Mouse (Mus musculus) lung, postnatal 14 days (tissue): Measurements from ENCODE around the gene Lhfpl4.

Source experiments
- DNase-seq: peaks from one replicate; pipeline ENCODE4 v3.0.0; 2021

The Lhfpl4 gene

GRCm38 (mm10) chr6:113168316-113168975 lies 26.7 kb downstream of the Lhfpl4 start:
- DNase-seq = no peak

GRCm38 (mm10) chr6:113166661-113167251 lies 28.4 kb downstream of the Lhfpl4 start:
- peak; percentile 83 for DNase-seq

- no peak for DNase-seq
These were observed 31.7 kb downstream of the Lhfpl4 start for GRCm38 (mm10) chr6:113163513-113163912.

- DNase-seq = no peak
These were observed 33.2 kb downstream of the Lhfpl4 start for GRCm38 (mm10) chr6:113161982-113162381.

GRCm38 (mm10) chr6:113160106-113160505 lies 35.1 kb downstream of the Lhfpl4 start:
- no peak for DNase-seq

- no peak for DNase-seq
These were observed 39.1 kb downstream of the Lhfpl4 start for GRCm38 (mm10) chr6:113156064-113156463.

GRCm38 (mm10) chr6:113154886-113155285 lies 40.3 kb downstream of the Lhfpl4 start:
- no peak for DNase-seq

GRCm38 (mm10) chr6:113154071-113154470 lies 41.1 kb downstream of the Lhfpl4 start:
- DNase-seq = no peak

GRCm38 (mm10) chr6:113145249-113145648 lies 49.9 kb downstream of the Lhfpl4 start:
- DNase-seq = no peak

- no peak for DNase-seq
These were observed 50.4 kb downstream of the Lhfpl4 start for GRCm38 (mm10) chr6:113144764-113145163.

GRCm38 (mm10) chr6:113141389-113142094 lies 53.6 kb downstream of the Lhfpl4 start:
- DNase-seq = no peak

- no peak for DNase-seq
These were observed 61.8 kb downstream of the Lhfpl4 start for GRCm38 (mm10) chr6:113133360-113133759.

GRCm38 (mm10) chr6:113120806-113121205 lies 74.4 kb downstream of the Lhfpl4 start:
- peak; percentile 19 for DNase-seq
